22 mouse cellular contexts compared by ENCODE assay signal in genomic region chr3:107621286-107622075, GRCm38 (mm10). TPM values are rescaled to one million over a fixed set of nuclear protein-coding genes. Genes with fewer than 3 reads are reported as not detected.
"Had no signal": no experiment of that assay in that cellular context is flagged by ENCODE, and none has a peak within 500 bp of the region (broad histone marks: within the 10 kb centered on the region; RNA-seq: fewer than 3 reads in every experiment).

No protein-coding gene starts in this region.

- H3K9me3 ChIP-seq: limb, embryonic 15.5 days; liver, embryonic 12.5 days; neural tube, embryonic 12.5 days; stomach, embryonic 15.5 days had no signal

- H3K27me3 ChIP-seq: limb, embryonic 15.5 days; liver, embryonic 12.5 days; neural tube, embryonic 12.5 days; stomach, embryonic 15.5 days had no signal

- H3K9ac ChIP-seq: limb, embryonic 15.5 days; liver, embryonic 12.5 days; lung, embryonic 14.5 days; neural tube, embryonic 12.5 days; stomach, embryonic 15.5 days had no signal

- H3K27ac ChIP-seq: kidney, postnatal 0 days; limb, embryonic 15.5 days; liver, embryonic 12.5 days; macrophage; neural tube, embryonic 12.5 days; stomach, embryonic 15.5 days had no signal

- ATAC-seq: intestine, embryonic 16.5 days; liver, embryonic 12.5 days had no signal

- H3K4me1 ChIP-seq: limb, embryonic 15.5 days; liver, embryonic 12.5 days; neural tube, embryonic 12.5 days; stomach, embryonic 15.5 days had no signal

- DNase-seq: kidney, adult 8-10 months; layer of hippocampus, adult 9-11 months; layer of hippocampus, postnatal 36 days; lung, embryonic 14.5 days; lung, postnatal 10 days; midbrain, embryonic 14.5 days; thymus, adult 18-20 months; thymus, postnatal 14 days had no signal

- H3K4me2 ChIP-seq: limb, embryonic 15.5 days; liver, embryonic 12.5 days; lung, embryonic 14.5 days; neural tube, embryonic 12.5 days; stomach, embryonic 15.5 days had no signal

- H3K4me3 ChIP-seq: limb, embryonic 15.5 days; liver, embryonic 12.5 days; neural tube, embryonic 12.5 days; stomach, embryonic 15.5 days had no signal

RNA-seq across cellular contexts. Expression of gene Gm10961, which starts 9.6 kb away (rescaled TPM):
- total RNA-seq: layer of hippocampus, adult 18-20 months; layer of hippocampus, postnatal 36 days; left cerebral cortex, adult 8-10 months; left cerebral cortex, postnatal 25 days; monocyte, adult 5-6 weeks; neutrophil, adult 5-6 weeks had no signal
- polyA plus RNA-seq: intestine, embryonic 16.5 days; kidney, postnatal 0 days; limb, embryonic 11.5 days; limb, embryonic 15.5 days; liver, embryonic 12.5 days; liver, embryonic 16.5 days; lung, embryonic 14.5 days; macrophage; midbrain, embryonic 14.5 days; neural tube, embryonic 12.5 days; stomach, embryonic 15.5 days had no signal

RNA-seq across cellular contexts. Expression of gene Alx3, which starts 26.6 kb away (rescaled TPM):
- total RNA-seq: monocyte, adult 5-6 weeks; neutrophil, adult 5-6 weeks had no signal
- polyA plus RNA-seq: intestine, embryonic 16.5 days; lung, embryonic 14.5 days; macrophage; stomach, embryonic 15.5 days had no signal
